Mouse (Mus musculus) midbrain, embryonic 12.5 days (tissue): ENCODE measurements around the gene Hoxb7. TPM values are rescaled to one million over a fixed set of nuclear protein-coding genes. Genes with fewer than 3 reads are reported as not detected.
A peak's percentile ranks its signal among the peaks of the same experiment; 100 is the strongest.

Experiments
- ATAC-seq: fragments of 200-750 bp; cut with Nextera tagmentation; 2 replicates; pipeline ENCODE4 v1.8.0; 2017; ENCODE audit warnings: low read depth, moderate TSS enrichment, moderate library complexity; ENCODE audit not compliant: low FRiP score
- H3K27ac ChIP-seq: fragments of 300-500 bp; sonication (generic); replicated peaks from 2 replicates; pipeline ENCODE4 v1.5.1; 2016; ENCODE audit warnings: mild to moderate bottlenecking
- H3K27me3 ChIP-seq: fragments of 300-500 bp; sonication (generic); 2 replicates; pipeline ENCODE4 v1.6.1; 2016; ENCODE audit warnings: mild to moderate bottlenecking
- H3K36me3 ChIP-seq: fragments of 300-500 bp; sonication (generic); 2 replicates; pipeline ENCODE4 v1.6.1; 2016
- H3K4me1 ChIP-seq: fragments of 300-500 bp; sonication (generic); 2 replicates; pipeline ENCODE4 v1.6.1; 2016
- H3K4me2 ChIP-seq: fragments of 300-500 bp; sonication (generic); replicated peaks from 2 replicates; pipeline ENCODE4 v1.6.1; 2016; ENCODE audit warnings: mild to moderate bottlenecking, moderate library complexity
- H3K4me3 ChIP-seq: fragments of 300-500 bp; sonication (generic); 2 replicates; pipeline ENCODE4 v1.5.1; 2016; ENCODE audit warnings: mild to moderate bottlenecking
- H3K9ac ChIP-seq: fragments of 300-500 bp; sonication (generic); replicated peaks from 2 replicates; pipeline ENCODE4 v1.6.1; 2016; ENCODE audit warnings: mild to moderate bottlenecking, moderate library complexity
- H3K9me3 ChIP-seq: fragments of 300-500 bp; sonication (generic); 2 replicates; pipeline ENCODE4 v1.6.1; 2016; ENCODE audit warnings: mild to moderate bottlenecking
- WGBS: fragments of 180-500 bp; shearing (Covaris S2); methylation state at CpG from one replicate; pipeline ENCODE4 v1.1.7; 2016; 5-methylcytosine and 5-hydroxymethylcytosine counted together
- polyA plus RNA-seq: library from polyadenylated mRNA; unstranded; fragments of >200 nt; fragmentation: Nextera tagmentation; extraction: Ambion mirVana; gene quantifications from 2 replicates; pipeline ENCODE4 v1.2.1, GENCODE M21; 2016

Gene Hoxb7
- not detected in 2 replicates for polyA plus RNA-seq

- Histone ChIP-seq H3K36me3 (no peaks in the 10 kb centered on the region), H3K9ac (no peak within 1 kb of the TSS), H3K4me2 (peak within 1 kb of the TSS; percentile 34), H3K27me3 (peaks cover 99% of the 10 kb centered on the region), H3K9me3 (no peaks in the 10 kb centered on the region), H3K4me1 (peaks cover 16% of the 10 kb centered on the region), H3K4me3 (peak within 1 kb of the TSS; percentile 23), H3K27ac (no peak within 1 kb of the TSS)
- WGBS = 2% methylated on average over 43 of the region's 43 CpGs
- ATAC-seq = no peak
Measured at GRCm38 (mm10) chr11:96285771-96286738, at the start of gene Hoxb7. Gene Hoxb7 (plus strand): TSS chr11:96286623.

GRCm38 (mm10) chr11:96240211-96240610, 46.2 kb upstream of the Hoxb7 start:
- Histone ChIP-seq H3K4me3 (no peak overlapping the region), H3K27me3 (peaks cover 52% of the 10 kb centered on the region), H3K4me1 (no peaks in the 10 kb centered on the region), H3K4me2 (no peak overlapping the region), H3K36me3 (no peaks in the 10 kb centered on the region), H3K9me3 (no peaks in the 10 kb centered on the region), H3K27ac (no peak overlapping the region), H3K9ac (no peak overlapping the region)
- no peak for ATAC-seq
- 1% methylated on average over 7 of the region's 7 CpGs for WGBS

GRCm38 (mm10) chr11:96250901-96251300, 35.5 kb upstream of the Hoxb7 start:
- Histone ChIP-seq H3K9ac (no peak overlapping the region), H3K27me3 (peaks cover 96% of the 10 kb centered on the region), H3K4me3 (no peak overlapping the region), H3K9me3 (0 out of 2 replicates have a peak, but pooled peaks cover 2% of the 10 kb centered on the region), H3K36me3 (no peaks in the 10 kb centered on the region), H3K27ac (no peak overlapping the region), H3K4me2 (no peak overlapping the region), H3K4me1 (no peaks in the 10 kb centered on the region)
- WGBS = 0% methylated on average over 14 of the region's 14 CpGs
- ATAC-seq = no peak

GRCm38 (mm10) chr11:96251480-96252031, 34.9 kb upstream of the Hoxb7 start:
- H3K27ac ChIP-seq = no peak overlapping the region
- no peak for ATAC-seq

GRCm38 (mm10) chr11:96252541-96253120, 33.8 kb upstream of the Hoxb7 start:
- 5% methylated on average over 12 of the region's 12 CpGs for WGBS
- Histone ChIP-seq H3K36me3 (no peaks in the 10 kb centered on the region), H3K4me3 (no peak overlapping the region), H3K4me1 (no peaks in the 10 kb centered on the region), H3K9me3 (0 out of 2 replicates have a peak, but pooled peaks cover 2% of the 10 kb centered on the region), H3K27ac (no peak overlapping the region), H3K27me3 (peaks cover 100% of the 10 kb centered on the region), H3K4me2 (no peak overlapping the region), H3K9ac (no peak overlapping the region)
- ATAC-seq = no peak

More at GRCm38 (mm10) chr11:96251480-96252031, 34.9 kb upstream of the Hoxb7 start:
- 1% methylated on average over 46 of the region's 46 CpGs for WGBS
- no peaks in the 10 kb centered on the region for H3K4me1 ChIP-seq
- H3K4me2 ChIP-seq = no peak overlapping the region
- peaks cover 98% of the 10 kb centered on the region for H3K27me3 ChIP-seq
- 0 out of 2 replicates have a peak, but pooled peaks cover 2% of the 10 kb centered on the region for H3K9me3 ChIP-seq
- H3K4me3 ChIP-seq = no peak overlapping the region; the same call in 1 of the 2 replicates
- no peak overlapping the region for H3K9ac ChIP-seq
- H3K36me3 ChIP-seq = no peaks in the 10 kb centered on the region

- no peaks in the 10 kb centered on the region for H3K36me3 ChIP-seq
- ATAC-seq = no peak
- H3K4me1 ChIP-seq = no peaks in the 10 kb centered on the region
- peaks cover 100% of the 10 kb centered on the region for H3K27me3 ChIP-seq
- 0 out of 2 replicates have a peak, but pooled peaks cover 2% of the 10 kb centered on the region for H3K9me3 ChIP-seq
- no peak overlapping the region for H3K4me2 ChIP-seq
- WGBS = 2% methylated on average over 11 of the region's 11 CpGs
- H3K4me3 ChIP-seq = no peak overlapping the region
- H3K27ac ChIP-seq = no peak overlapping the region
- H3K9ac ChIP-seq = no peak overlapping the region
Measured at GRCm38 (mm10) chr11:96254221-96254620, 32.2 kb upstream of the Hoxb7 start.

- peaks cover 100% of the 10 kb centered on the region for H3K27me3 ChIP-seq
- no peak for ATAC-seq
- H3K4me3 ChIP-seq = no peak overlapping the region
- H3K9ac ChIP-seq = no peak overlapping the region
- H3K9me3 ChIP-seq = no peaks in the 10 kb centered on the region
- H3K36me3 ChIP-seq = no peaks in the 10 kb centered on the region
- WGBS = 1% methylated on average over 39 of the region's 39 CpGs
- H3K4me1 ChIP-seq = no peaks in the 10 kb centered on the region; the same call in 1 of the 2 replicates
- H3K4me2 ChIP-seq = no peak overlapping the region
- H3K27ac ChIP-seq = no peak overlapping the region
Measured at GRCm38 (mm10) chr11:96255111-96255995, 31.1 kb upstream of the Hoxb7 start.

- 2% methylated on average over 14 of the region's 14 CpGs for WGBS
- no peak overlapping the region for H3K4me3 ChIP-seq
Measured at GRCm38 (mm10) chr11:96255996-96256445, 30.4 kb upstream of the Hoxb7 start.

GRCm38 (mm10) chr11:96257141-96257540, 29.3 kb upstream of the Hoxb7 start:
- Histone ChIP-seq H3K4me2 (no peak overlapping the region), H3K4me3 (no peak overlapping the region), H3K9me3 (no peaks in the 10 kb centered on the region)

More at GRCm38 (mm10) chr11:96255996-96256445, 30.4 kb upstream of the Hoxb7 start:
- no peaks in the 10 kb centered on the region for H3K9me3 ChIP-seq
- H3K27ac ChIP-seq = no peak overlapping the region
- H3K4me2 ChIP-seq = no peak overlapping the region
- no peak for ATAC-seq
- no peaks in the 10 kb centered on the region for H3K36me3 ChIP-seq
- H3K4me1 ChIP-seq = no peaks in the 10 kb centered on the region; the same call in 1 of the 2 replicates
- H3K9ac ChIP-seq = no peak overlapping the region
- H3K27me3 ChIP-seq = peaks cover 100% of the 10 kb centered on the region

GRCm38 (mm10) chr11:96259038-96259437, 27.4 kb upstream of the Hoxb7 start:
- no peak for ATAC-seq
- Histone ChIP-seq H3K4me1 (no peaks in the 10 kb centered on the region; the same call in 1 of the 2 replicates), H3K9me3 (no peaks in the 10 kb centered on the region), H3K27ac (no peak overlapping the region), H3K4me2 (no peak overlapping the region), H3K27me3 (peaks cover 100% of the 10 kb centered on the region), H3K4me3 (no peak overlapping the region), H3K9ac (no peak overlapping the region), H3K36me3 (no peaks in the 10 kb centered on the region)
- 2% methylated on average over 2 of the region's 2 CpGs for WGBS

More at GRCm38 (mm10) chr11:96257141-96257540, 29.3 kb upstream of the Hoxb7 start:
- 23% methylated on average over 2 of the region's 2 CpGs for WGBS
- Histone ChIP-seq H3K27ac (no peak overlapping the region), H3K27me3 (peaks cover 100% of the 10 kb centered on the region), H3K9ac (no peak overlapping the region), H3K36me3 (no peaks in the 10 kb centered on the region), H3K4me1 (no peaks in the 10 kb centered on the region; the same call in 1 of the 2 replicates)
- no peak for ATAC-seq

GRCm38 (mm10) chr11:96259511-96259910, 26.9 kb upstream of the Hoxb7 start:
- no peak overlapping the region for H3K4me2 ChIP-seq
- H3K36me3 ChIP-seq = no peaks in the 10 kb centered on the region
- no peak overlapping the region for H3K9ac ChIP-seq
- no peak overlapping the region for H3K4me3 ChIP-seq
- no peak overlapping the region for H3K27ac ChIP-seq
- no peaks in the 10 kb centered on the region for H3K9me3 ChIP-seq
- no peaks in the 10 kb centered on the region; the same call in 1 of the 2 replicates for H3K4me1 ChIP-seq
- no peak for ATAC-seq
- H3K27me3 ChIP-seq = peaks cover 100% of the 10 kb centered on the region
- 5% methylated on average over 1 of the region's 1 CpGs for WGBS
